Mouse (Mus musculus): ENCODE measurements around the gene Cd209f.
"Not testable (repeated sequence)": the region's sequence is repeated elsewhere in the genome, so short reads cannot be mapped to it uniquely, and the experiment has no call there.

Cd209f gene

GRCm38 (mm10) chr8:4105735-4106134 lies at the start of gene Cd209f:
TSS of gene Cd209f (minus strand) at chr8:4105835.
- DNase-seq (ENCODE audit: low spot score in 2 of 2) = not testable (repeated sequence)

DNA sequence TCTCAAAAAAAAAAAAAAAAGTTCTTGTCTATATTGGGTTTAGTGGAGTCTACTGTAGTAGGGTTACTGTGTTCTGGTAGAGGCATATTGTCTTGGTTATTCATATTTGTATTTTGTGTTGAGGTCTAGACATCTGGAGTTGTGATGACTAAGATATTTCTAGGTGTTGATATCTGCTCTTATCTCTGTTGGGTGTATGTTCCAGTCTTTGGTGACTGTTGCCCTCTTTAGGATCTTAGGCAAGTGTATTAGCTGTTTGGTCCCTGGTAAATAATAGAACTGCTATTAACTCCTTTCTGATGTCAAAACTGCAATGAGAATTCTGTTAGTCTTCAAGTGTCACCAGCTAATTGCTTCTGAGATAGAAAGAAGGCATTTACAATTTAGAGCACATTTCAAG lies 49.2 kb upstream of the Cd209f start:
- no peak for DNase-seq (ENCODE audit: low spot score in 2 of 2)

- DNase-seq (ENCODE audit: low spot score in 2 of 2) = no peak
Observed at GRCm38 (mm10) chr8:4147272-4147671, 41.6 kb upstream of the Cd209f start.

- DNase-seq (ENCODE audit: low spot score in 2 of 2) = no peak
Observed at GRCm38 (mm10) chr8:4141721-4142120, 36.1 kb upstream of the Cd209f start.

DNA sequence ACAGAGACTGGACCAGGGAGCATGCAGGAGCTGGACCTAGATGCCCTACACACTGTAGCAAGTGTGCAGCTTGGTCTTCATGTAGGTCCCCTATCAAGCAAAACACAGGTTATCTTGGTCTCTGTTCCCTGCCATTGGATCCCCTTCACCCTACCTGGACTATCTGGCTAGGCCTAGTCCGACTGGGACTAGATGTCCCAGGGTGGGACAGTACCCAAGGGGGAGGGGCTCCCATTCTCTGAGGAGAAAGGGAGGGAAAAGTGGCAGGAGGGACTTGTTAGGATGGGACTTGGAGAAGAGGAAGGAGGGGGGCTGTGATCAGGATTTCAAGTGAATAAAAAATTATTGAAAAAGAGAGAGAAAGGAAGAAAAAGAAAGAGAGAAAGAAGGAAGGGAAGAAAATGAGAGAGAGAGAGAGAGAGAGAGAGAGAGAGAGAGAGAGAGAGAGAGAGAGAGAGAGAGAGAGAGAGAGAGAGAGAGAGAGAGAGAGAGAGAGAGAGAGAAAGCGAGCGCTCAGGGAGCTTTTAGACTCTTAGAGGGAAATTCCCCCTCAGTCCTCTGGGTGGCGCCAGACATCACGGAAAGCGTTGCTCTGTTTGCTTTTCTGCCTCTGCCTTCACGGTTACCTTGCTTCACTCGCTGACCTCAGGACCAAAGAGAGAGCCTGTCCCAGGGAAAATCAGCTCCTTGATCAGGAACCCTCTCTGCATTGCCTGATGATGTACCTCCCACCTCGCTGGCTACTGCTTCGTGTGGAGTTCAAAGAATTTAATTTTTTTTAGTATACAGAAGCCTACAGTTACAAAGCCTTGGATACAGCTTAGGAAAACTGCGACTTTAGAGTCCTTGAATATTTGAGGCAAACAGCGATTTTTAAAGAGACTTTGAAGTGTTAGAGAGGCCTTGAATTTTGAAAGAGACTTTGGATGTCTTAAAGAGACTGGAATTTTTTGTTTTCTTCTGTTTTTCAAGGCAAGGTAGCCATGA lies 34.3 kb upstream of the Cd209f start:
- DNase-seq (ENCODE audit: low spot score in 2 of 2) = peak; percentile 40 to 49

GRCm38 (mm10) chr8:4133798-4134197 lies 28.2 kb upstream of the Cd209f start, which contains the start of gene Cd209g:
TSS of gene Cd209g (plus strand) at chr8:4134098.
- no peak for DNase-seq (ENCODE audit: low spot score in 2 of 2)

DNA sequence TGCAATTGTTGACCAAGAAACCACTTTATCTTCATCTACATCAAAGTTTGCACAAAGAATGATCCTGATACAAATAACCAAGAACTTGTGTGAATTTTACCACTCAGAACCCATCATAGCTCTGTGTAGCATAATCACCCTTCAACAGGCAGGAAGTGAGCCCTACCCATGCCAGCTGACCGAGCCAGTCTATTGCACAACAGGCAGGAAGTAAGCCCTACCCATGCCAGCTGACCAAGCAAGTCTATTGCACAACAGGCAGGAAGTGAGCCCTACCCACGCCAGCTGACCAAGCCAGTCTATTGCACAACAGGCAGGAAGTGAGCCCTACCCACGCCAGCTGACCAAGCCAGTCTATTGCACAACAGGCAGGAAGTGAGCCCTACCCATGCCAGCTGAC lies 17.1 kb downstream of the Cd209f start:
- not testable (repeated sequence) for DNase-seq (ENCODE audit: low spot score in 2 of 2)

DNA sequence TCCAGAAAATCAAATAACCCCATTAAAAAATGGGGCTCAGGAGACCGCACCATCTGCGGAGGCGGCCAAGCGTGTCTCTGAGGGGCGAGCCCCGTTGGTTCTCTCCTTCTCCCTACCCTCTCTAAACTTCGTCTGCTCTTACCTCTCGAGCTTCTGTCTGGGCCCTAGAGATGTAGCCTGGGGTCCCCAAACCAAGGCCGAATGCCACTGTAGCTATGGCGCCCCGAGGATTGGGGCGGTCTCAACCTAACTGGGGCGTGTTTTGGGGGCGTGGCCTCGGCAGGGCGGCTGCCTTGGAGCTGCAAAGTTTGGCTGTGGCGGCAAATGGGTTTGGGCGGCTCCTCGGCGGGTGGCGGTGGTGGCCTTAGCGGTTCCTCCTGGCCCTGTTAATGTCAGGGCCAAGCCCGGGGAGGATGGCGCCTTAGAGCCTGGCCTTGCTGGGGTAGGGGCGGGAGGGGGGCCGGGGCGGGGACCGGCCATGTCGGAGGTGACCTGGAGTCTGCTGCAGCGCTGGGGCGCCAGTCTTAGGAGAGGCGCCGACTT lies 18.4 kb downstream of the Cd209f start:
- not testable (repeated sequence) for DNase-seq (ENCODE audit: low spot score in 2 of 2)
